Mouse (Mus musculus) liver, adult 2 months (tissue): ENCODE results near the gene BC034090.

Experiments used
- CTCF ChIP-seq: fragments of 200-500 bp; IDR thresholded peaks from 2 replicates; pipeline ENCODE4 v1.5.1; 2011; ENCODE audit warnings: low read depth, low read length, control low read depth
- POLR2A ChIP-seq: fragments of 200-500 bp; IDR thresholded peaks from 2 replicates; pipeline ENCODE4 v1.6.1; 2011; ENCODE audit warnings: low read length, control low read depth; ENCODE audit not compliant: insufficient read depth; ENCODE audit errors: extremely low read depth

- TF ChIP-seq CTCF (no peak), POLR2A (no peak)
Measured at GRCm38 (mm10) chr1:155241701-155242487, 2.4 kb downstream of the BC034090 start.
